Mouse (Mus musculus) heart, embryonic 12.5 days (tissue): ENCODE results near the gene Aldh6a1. TPM values are rescaled to one million over a fixed set of nuclear protein-coding genes. Genes with fewer than 3 reads are reported as not detected.
A peak's percentile ranks its signal among the peaks of the same experiment; 100 is the strongest.

Experiments used
- ATAC-seq: fragments of 200-750 bp; cut with Nextera tagmentation; 2 replicates; pipeline ENCODE4 v1.8.0; 2017; ENCODE audit warnings: moderate TSS enrichment, moderate library complexity; ENCODE audit not compliant: insufficient number of reproducible peaks, low FRiP score
- H3K27ac ChIP-seq: fragments of 300-500 bp; sonication (generic); 2 replicates; pipeline ENCODE4 v1.5.1; 2016; ENCODE audit warnings: mild to moderate bottlenecking, moderate library complexity; ENCODE audit not compliant: poor library complexity, severe bottlenecking
- H3K27me3 ChIP-seq: fragments of 300-500 bp; sonication (generic); replicated peaks from 2 replicates; pipeline ENCODE4 v1.6.1; 2016; ENCODE audit warnings: mild to moderate bottlenecking, moderate library complexity
- H3K36me3 ChIP-seq: fragments of 300-500 bp; sonication (generic); 2 replicates; pipeline ENCODE4 v1.6.1; 2016; ENCODE audit warnings: mild to moderate bottlenecking, moderate library complexity
- H3K4me1 ChIP-seq: fragments of 300-500 bp; sonication (generic); replicated peaks from 2 replicates; pipeline ENCODE4 v1.6.1; 2016; ENCODE audit warnings: mild to moderate bottlenecking
- H3K4me2 ChIP-seq: fragments of 300-500 bp; sonication (generic); 2 replicates; pipeline ENCODE4 v1.6.1; 2016; ENCODE audit warnings: mild to moderate bottlenecking, moderate library complexity
- H3K4me3 ChIP-seq: fragments of 300-500 bp; sonication (generic); 2 replicates; pipeline ENCODE4 v1.5.1; 2016; ENCODE audit warnings: mild to moderate bottlenecking
- H3K9ac ChIP-seq: fragments of 300-500 bp; sonication (generic); 2 replicates; pipeline ENCODE4 v1.6.1; 2016; ENCODE audit warnings: mild to moderate bottlenecking, moderate library complexity
- H3K9me3 ChIP-seq: fragments of 300-500 bp; sonication (generic); replicated peaks from 2 replicates; pipeline ENCODE4 v1.6.1; 2016; ENCODE audit warnings: mild to moderate bottlenecking, moderate library complexity
- WGBS: fragments of 180-500 bp; shearing (Covaris S2); methylation state at CpG from one replicate; pipeline ENCODE4 v1.1.7; 2016; 5-methylcytosine and 5-hydroxymethylcytosine counted together
- polyA plus RNA-seq: library from polyadenylated mRNA; unstranded; fragments of >200 nt; fragmentation: Nextera tagmentation; extraction: Ambion mirVana; gene quantifications from 2 replicates; pipeline ENCODE4 v1.2.1, GENCODE M21; 2016

Aldh6a1 gene
- polyA plus RNA-seq, 1 experiment from 2014 or later, result 43.6 TPM

- Histone ChIP-seq H3K4me1 (0 out of 2 replicates have a peak, but pooled peaks cover 9% of the 10 kb centered on the region), H3K9ac (no peak overlapping the region), H3K27me3 (no peaks in the 10 kb centered on the region), H3K9me3 (no peaks in the 10 kb centered on the region), H3K36me3 (peaks cover 14% of the 10 kb centered on the region), H3K27ac (no peak overlapping the region), H3K4me2 (no peak overlapping the region), H3K4me3 (no peak overlapping the region)
- WGBS, result 83% methylated on average over 5 of the region's 5 CpGs
- no peak for ATAC-seq
Measured at GRCm38 (mm10) chr12:84398629-84399028, 52.2 kb downstream of the Aldh6a1 start.

GRCm38 (mm10) chr12:84397685-84398084 lies 53.1 kb downstream of the Aldh6a1 start:
- Histone ChIP-seq H3K4me1 (0 out of 2 replicates have a peak, but pooled peaks cover 9% of the 10 kb centered on the region), H3K27ac (no peak overlapping the region), H3K9ac (no peak overlapping the region), H3K4me2 (no peak overlapping the region), H3K27me3 (no peaks in the 10 kb centered on the region), H3K4me3 (no peak overlapping the region), H3K36me3 (peaks cover 20% of the 10 kb centered on the region), H3K9me3 (no peaks in the 10 kb centered on the region)
- ATAC-seq, result no peak

- ATAC-seq, result no peak
- 83% methylated on average over 14 of the region's 14 CpGs for WGBS
- Histone ChIP-seq H3K9me3 (no peaks in the 10 kb centered on the region), H3K9ac (no peak overlapping the region), H3K36me3 (peaks cover 24% of the 10 kb centered on the region), H3K4me3 (no peak overlapping the region), H3K27me3 (no peaks in the 10 kb centered on the region), H3K27ac (no peak overlapping the region), H3K4me1 (0 out of 2 replicates have a peak, but pooled peaks cover 9% of the 10 kb centered on the region), H3K4me2 (no peak overlapping the region)
Measured at GRCm38 (mm10) chr12:84396947-84397679, 53.7 kb downstream of the Aldh6a1 start.

- Histone ChIP-seq H3K9ac (no peak overlapping the region), H3K36me3 (peaks cover 29% of the 10 kb centered on the region), H3K9me3 (no peaks in the 10 kb centered on the region), H3K27me3 (no peaks in the 10 kb centered on the region), H3K4me3 (no peak overlapping the region), H3K4me2 (no peak overlapping the region), H3K4me1 (peaks cover 7% of the 10 kb centered on the region), H3K27ac (no peak overlapping the region)
- ATAC-seq, result no peak
- WGBS, result 83% methylated on average over 5 of the region's 5 CpGs
Measured at GRCm38 (mm10) chr12:84393847-84394246, 57.0 kb downstream of the Aldh6a1 start.

DNA sequence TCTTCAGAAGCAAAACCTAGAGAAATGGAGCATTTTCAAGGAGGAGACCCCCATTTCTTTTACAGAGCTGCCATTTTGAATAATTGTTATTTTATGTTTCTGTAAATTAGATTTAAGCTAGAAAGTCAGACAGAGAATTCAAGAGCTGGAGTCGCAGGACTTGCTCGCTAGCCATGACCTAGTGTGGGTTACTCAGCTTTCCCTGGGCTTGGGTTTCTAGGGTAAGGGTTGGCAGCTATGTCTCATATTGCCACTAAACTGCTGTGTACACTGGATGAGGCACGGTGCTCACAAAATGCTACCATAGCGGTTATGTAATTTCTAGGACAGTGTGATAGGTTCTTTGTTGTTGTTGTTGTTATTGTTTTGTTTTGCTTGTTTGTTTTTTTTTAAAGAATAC lies 58.1 kb downstream of the Aldh6a1 start:
- no peaks in the 10 kb centered on the region for H3K9me3 ChIP-seq
- H3K9ac ChIP-seq, result no peak overlapping the region
- no peak overlapping the region for H3K4me2 ChIP-seq
- ATAC-seq, result no peak
- H3K36me3 ChIP-seq, result peaks cover 29% of the 10 kb centered on the region
- no peak overlapping the region for H3K4me3 ChIP-seq
- no peak overlapping the region for H3K27ac ChIP-seq
- WGBS, result 94% methylated on average over 4 of the region's 4 CpGs
- peaks cover 12% of the 10 kb centered on the region for H3K4me1 ChIP-seq
- no peaks in the 10 kb centered on the region for H3K27me3 ChIP-seq

- ATAC-seq, result no peak
Measured at GRCm38 (mm10) chr12:84390336-84390735, 60.5 kb downstream of the Aldh6a1 start.

DNA sequence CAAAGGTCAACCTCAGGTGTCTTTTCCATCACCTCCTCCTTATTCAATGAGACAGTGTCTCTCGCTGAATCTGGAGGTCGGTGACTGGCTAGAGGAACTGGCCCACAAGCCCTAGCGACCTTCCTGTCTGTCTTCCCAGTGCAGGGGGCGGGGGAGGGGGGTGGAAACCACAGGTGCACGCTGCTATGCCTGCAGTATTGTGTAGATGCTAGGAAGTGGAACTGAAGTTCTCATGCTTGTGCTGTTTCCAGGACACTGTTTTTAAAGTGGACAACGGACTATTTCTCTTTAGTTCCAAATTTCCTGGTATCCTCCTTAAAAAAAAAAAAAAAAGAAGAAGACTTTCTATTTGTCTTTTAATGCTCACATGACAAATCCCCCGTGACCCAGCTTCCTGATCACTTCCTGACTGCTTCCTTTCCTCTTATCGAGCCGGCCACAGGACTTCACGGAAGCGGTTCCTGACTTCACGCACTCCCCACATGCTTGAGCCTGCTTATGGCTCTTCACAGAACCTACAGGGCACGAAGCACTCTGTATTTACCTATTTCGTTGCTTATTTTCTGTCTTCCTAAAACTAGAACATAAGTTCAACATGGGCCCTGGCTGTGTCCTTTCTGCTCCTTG lies 61.9 kb downstream of the Aldh6a1 start:
- H3K4me1 ChIP-seq, result peaks cover 30% of the 10 kb centered on the region
- no peak for ATAC-seq
- peaks cover 14% of the 10 kb centered on the region for H3K36me3 ChIP-seq
- no peak overlapping the region for H3K4me3 ChIP-seq
- H3K4me2 ChIP-seq, result no peak overlapping the region
- H3K27me3 ChIP-seq, result no peaks in the 10 kb centered on the region
- no peaks in the 10 kb centered on the region for H3K9me3 ChIP-seq
- H3K27ac ChIP-seq, result no peak overlapping the region
- WGBS, result 63% methylated on average over 14 of the region's 14 CpGs
- no peak overlapping the region for H3K9ac ChIP-seq

More at GRCm38 (mm10) chr12:84390336-84390735, 60.5 kb downstream of the Aldh6a1 start:
- Histone ChIP-seq H3K9me3 (no peaks in the 10 kb centered on the region), H3K9ac (no peak overlapping the region), H3K27ac (peak overlapping the region; percentile 48; the same call in 1 of the 2 replicates), H3K36me3 (peaks cover 19% of the 10 kb centered on the region), H3K4me1 (peaks cover 17% of the 10 kb centered on the region), H3K27me3 (no peaks in the 10 kb centered on the region), H3K4me3 (no peak overlapping the region), H3K4me2 (no peak overlapping the region)
- WGBS, result 22% methylated on average over 6 of the region's 6 CpGs

DNA sequence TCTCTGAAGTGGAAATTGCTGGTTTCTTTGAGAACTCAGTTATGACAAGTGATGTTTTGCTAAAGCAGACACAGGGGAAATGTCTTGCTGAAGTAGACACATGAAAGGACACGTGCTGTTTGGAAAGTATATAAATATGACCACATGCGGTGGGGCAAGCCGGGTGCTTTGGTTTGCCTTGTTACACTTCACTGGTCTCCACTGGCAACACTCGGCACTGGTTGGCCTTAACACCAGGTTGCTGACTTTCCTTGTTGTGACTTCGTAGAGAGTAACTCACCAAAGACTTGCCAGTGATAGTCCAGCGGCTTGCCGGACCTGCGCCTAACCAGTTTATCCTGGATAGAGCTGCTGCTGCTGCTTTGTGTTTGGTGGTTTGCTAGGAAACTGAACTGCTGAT lies 62.7 kb downstream of the Aldh6a1 start:
- Histone ChIP-seq H3K9ac (no peak overlapping the region), H3K27ac (no peak overlapping the region), H3K9me3 (no peaks in the 10 kb centered on the region), H3K4me1 (peaks cover 35% of the 10 kb centered on the region), H3K36me3 (peaks cover 10% of the 10 kb centered on the region), H3K4me2 (no peak overlapping the region), H3K4me3 (no peak overlapping the region), H3K27me3 (no peaks in the 10 kb centered on the region)
- 84% methylated on average over 8 of the region's 8 CpGs for WGBS
- no peak for ATAC-seq

- H3K4me1 ChIP-seq, result peaks cover 36% of the 10 kb centered on the region
- H3K27me3 ChIP-seq, result no peaks in the 10 kb centered on the region
- H3K9me3 ChIP-seq, result no peaks in the 10 kb centered on the region
- peak overlapping the region; percentile 88 for H3K27ac ChIP-seq
- no peak overlapping the region for H3K4me2 ChIP-seq
- peaks cover 4% of the 10 kb centered on the region for H3K36me3 ChIP-seq
- ATAC-seq, result no peak
- WGBS, result 82% methylated on average over 4 of the region's 4 CpGs
- no peak overlapping the region for H3K9ac ChIP-seq
- no peak overlapping the region for H3K4me3 ChIP-seq
Measured at GRCm38 (mm10) chr12:84385408-84385807, 65.4 kb downstream of the Aldh6a1 start.

DNA sequence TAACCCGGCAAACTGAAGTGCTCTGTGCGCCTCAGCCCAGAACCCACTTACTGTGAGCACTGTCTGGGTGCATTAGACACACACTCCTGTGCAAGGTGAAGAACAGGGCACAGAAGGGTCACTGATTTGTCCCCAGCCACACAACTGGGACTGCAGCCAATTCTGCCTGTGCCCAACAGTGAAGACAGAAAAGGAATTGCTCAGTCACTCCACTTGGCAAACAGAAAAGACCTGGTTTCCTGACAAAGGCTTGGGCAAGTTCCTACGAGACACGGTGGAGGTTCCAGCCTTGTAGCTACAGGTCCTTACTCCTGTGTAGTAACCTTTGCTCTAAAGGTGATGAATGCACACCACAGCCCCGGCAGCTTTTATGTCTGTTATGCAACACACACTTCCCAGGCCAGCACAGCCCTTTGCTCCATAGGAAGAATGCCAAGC lies 66.1 kb downstream of the Aldh6a1 start:
- WGBS, result 37% methylated on average over 5 of the region's 5 CpGs
- ATAC-seq, result peak; percentile 66; the same call in 1 of the 2 replicates

DNA sequence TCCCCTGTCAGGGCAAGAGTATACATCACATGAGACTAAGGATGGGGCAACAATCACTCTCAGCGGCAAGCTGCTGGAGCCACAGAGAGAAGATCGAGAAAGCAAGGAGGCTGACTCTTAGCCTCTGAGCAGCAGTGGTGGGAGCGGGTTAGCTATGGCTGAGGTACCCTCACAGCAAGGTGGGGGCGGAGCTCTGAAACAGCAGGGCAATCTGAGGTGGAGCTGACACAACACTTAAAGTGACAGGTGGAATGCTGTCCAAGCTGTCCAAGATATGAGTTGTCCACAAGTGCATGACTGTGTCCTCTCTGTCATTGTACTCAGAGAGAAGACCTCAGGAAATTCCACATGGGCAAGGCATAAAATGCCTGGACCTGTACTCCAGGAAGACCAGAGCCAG lies 68.4 kb downstream of the Aldh6a1 start:
- Histone ChIP-seq H3K9me3 (no peaks in the 10 kb centered on the region), H3K27ac (peak overlapping the region; percentile 78), H3K27me3 (no peaks in the 10 kb centered on the region), H3K9ac (peak overlapping the region; percentile 19; the same call in 1 of the 2 replicates), H3K4me3 (peak overlapping the region; percentile 26), H3K4me2 (peak overlapping the region; percentile 51), H3K36me3 (peaks cover 26% of the 10 kb centered on the region), H3K4me1 (peaks cover 30% of the 10 kb centered on the region)
- 52% methylated on average over 4 of the region's 4 CpGs for WGBS
- ATAC-seq, result peak; percentile 62

More for the DNA sequence above, 66.1 kb downstream of the Aldh6a1 start:
- H3K4me2 ChIP-seq, result 0 out of 2 replicates have a peak overlapping the region, but pooled peaks have one; percentile 10
- no peaks in the 10 kb centered on the region for H3K9me3 ChIP-seq
- no peak overlapping the region for H3K4me3 ChIP-seq
- H3K4me1 ChIP-seq, result peaks cover 36% of the 10 kb centered on the region
- no peaks in the 10 kb centered on the region for H3K27me3 ChIP-seq
- peak overlapping the region; percentile 88 for H3K27ac ChIP-seq
- H3K9ac ChIP-seq, result no peak overlapping the region
- peaks cover 4% of the 10 kb centered on the region for H3K36me3 ChIP-seq
